Mouse (Mus musculus) MEL (cell line): ENCODE data around the gene Gm36028.

Source experiments
- CTCF ChIP-seq, 3 experiments: IDR thresholded peaks in 2 of 3; conservative IDR thresholded peaks in 1 of 3; 2 replicates each; pipeline ENCODE4 v1.5.1; 2011 to 2012; ENCODE audit warnings: low read length in 3 of 3, low read depth in 2 of 3, mild to moderate bottlenecking in 2 of 3, improper control_type of control experiment in 1 of 3, inconsistent platforms in 1 of 3, mixed read lengths in 1 of 3, moderate library complexity in 1 of 3; ENCODE audit not compliant: control insufficient read depth in 1 of 3, insufficient read depth in 1 of 3, poor library complexity in 1 of 3, severe bottlenecking in 1 of 3
- E2F4 ChIP-seq: IDR thresholded peaks from 2 replicates; pipeline ENCODE4 v1.6.1; 2011; ENCODE audit warnings: low read depth, low read length, improper control_type of control experiment, borderline replicate concordance
- ELF1 ChIP-seq: IDR thresholded peaks from 2 replicates; pipeline ENCODE4 v1.6.1; 2014; ENCODE audit warnings: low read depth, mild to moderate bottlenecking, inconsistent platforms, low read length, improper control_type of control experiment, moderate library complexity
- EP300 ChIP-seq, 2 experiments: IDR thresholded peaks; 2 replicates each; pipeline ENCODE4 v1.6.1; 2011; ENCODE audit warnings: improper control_type of control experiment in 2 of 2, low read length in 2 of 2, low read depth in 1 of 2, mild to moderate bottlenecking in 1 of 2
- JUND ChIP-seq: IDR thresholded peaks from 2 replicates; pipeline ENCODE4 v1.6.1; 2011; ENCODE audit warnings: low read depth, mild to moderate bottlenecking, improper control_type of control experiment, low read length
- MEF2A ChIP-seq: IDR thresholded peaks from 2 replicates; pipeline ENCODE4 v1.6.1; 2014; ENCODE audit warnings: low read depth, mild to moderate bottlenecking, inconsistent platforms, low read length, improper control_type of control experiment; ENCODE audit not compliant: poor library complexity, insufficient replicate concordance, severe bottlenecking; ENCODE audit errors: extremely low read depth
- MXI1 ChIP-seq: IDR thresholded peaks from 2 replicates; pipeline ENCODE4 v1.6.1; 2011; ENCODE audit warnings: mild to moderate bottlenecking, low read depth, low read length, improper control_type of control experiment
- NELFE ChIP-seq: IDR thresholded peaks from 2 replicates; pipeline ENCODE4 v1.6.1; 2011; ENCODE audit warnings: low read depth, low read length, improper control_type of control experiment
- POLR2A ChIP-seq, 2 experiments: IDR thresholded peaks; 2 replicates each; pipeline ENCODE4 v1.6.1; 2011 to 2012; ENCODE audit warnings: low read length in 2 of 2, mild to moderate bottlenecking in 2 of 2, control low read depth in 1 of 2, improper control_type of control experiment in 1 of 2, low read depth in 1 of 2, moderate library complexity in 1 of 2; ENCODE audit not compliant: control insufficient read depth in 1 of 2, insufficient read depth in 1 of 2, poor library complexity in 1 of 2
- SIN3A ChIP-seq: IDR thresholded peaks from 2 replicates; pipeline ENCODE4 v1.6.1; 2012; ENCODE audit warnings: low read length, improper control_type of control experiment, inconsistent platforms
- USF1 ChIP-seq: IDR thresholded peaks from 2 replicates; pipeline ENCODE4 v1.6.1; 2014; ENCODE audit warnings: low read depth, mild to moderate bottlenecking, inconsistent platforms, low read length, improper control_type of control experiment, moderate library complexity
- ZNF384 ChIP-seq: IDR thresholded peaks from 2 replicates; pipeline ENCODE4 v1.6.1; 2012; ENCODE audit warnings: low read depth, mild to moderate bottlenecking, inconsistent platforms, low read length, improper control_type of control experiment

DNA sequence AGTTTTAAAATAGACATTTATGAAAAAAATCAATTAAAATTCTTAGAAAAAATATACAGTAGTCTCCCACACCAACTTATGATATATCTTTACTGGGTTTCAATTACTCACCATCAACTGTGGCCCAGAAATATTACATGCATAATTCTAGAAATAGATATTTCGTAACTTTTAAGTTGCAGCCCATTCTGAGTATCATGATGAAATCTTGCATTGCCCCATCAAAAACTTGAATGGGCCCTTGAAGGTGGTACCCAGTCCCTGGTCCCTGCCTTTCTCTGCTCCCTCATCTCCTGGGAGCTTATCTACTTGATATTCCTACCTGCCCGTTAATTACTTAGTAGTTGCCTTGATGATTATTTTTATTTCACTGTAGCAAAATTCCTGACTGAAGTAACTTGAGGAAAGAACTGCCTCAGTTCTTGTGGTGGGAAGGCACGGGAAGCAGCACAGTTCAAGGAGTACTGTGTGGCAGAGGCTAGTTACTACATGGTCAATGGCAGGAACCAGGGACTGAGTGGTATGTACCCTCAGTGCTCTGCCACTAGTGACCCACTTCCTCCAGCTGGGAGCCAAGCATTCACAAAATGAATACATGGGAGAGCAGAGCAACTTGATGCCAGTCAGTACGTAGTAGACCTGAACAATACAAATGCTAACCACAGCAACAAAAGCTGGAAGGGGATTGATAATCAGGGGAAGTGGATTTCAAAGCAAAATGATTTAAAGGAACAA is 13.7 kb upstream of the Gm36028 start:
- no peak for TF ChIP-seq NELFE
- TF ChIP-seq MEF2A = no peak
- TF ChIP-seq JUND = no peak
- no peak for TF ChIP-seq USF1
- TF ChIP-seq ELF1 = no peak
- TF ChIP-seq E2F4 = no peak
- TF ChIP-seq CTCF (IDR thresholded peaks at IDR 0.05 in 2 of 3, conservative IDR thresholded peaks at IDR 0.05 in 1 of 3; ENCODE audit: control insufficient read depth in 1 of 3, insufficient read depth in 1 of 3, low read depth in 2 of 3, low read length in 3 of 3, poor library complexity in 1 of 3, severe bottlenecking in 1 of 3) = no peak
- TF ChIP-seq POLR2A (IDR thresholded peaks at IDR 0.05; ENCODE audit: control insufficient read depth in 1 of 2, insufficient read depth in 1 of 2, low read depth in 1 of 2, low read length in 2 of 2, poor library complexity in 1 of 2) = no peak
- no peak for TF ChIP-seq SIN3A
- TF ChIP-seq MXI1 = no peak
- TF ChIP-seq ZNF384 = no peak
- no peak for TF ChIP-seq EP300 (IDR thresholded peaks at IDR 0.05; ENCODE audit: low read depth in 1 of 2, low read length in 2 of 2)
